Mouse (Mus musculus): ENCODE measurements around the gene Ndufs1. TPM values are rescaled to one million over a fixed set of nuclear protein-coding genes. Genes with fewer than 3 reads are reported as not detected.

Ndufs1 gene
- polyA plus RNA-seq, 1 experiment from 2014 or later, result 102 TPM

- ATAC-seq, result no peak
- DNase-seq, result no peak
- 3% methylated on average over 4 of the region's 4 CpGs for WGBS (ENCODE audit: insufficient replicate concordance)
- Histone ChIP-seq H3K27me3 (ENCODE audit: insufficient read depth, low read length) (no peaks in the 10 kb centered on the region), H3K9me3 (ENCODE audit: low read length) (no peaks in the 10 kb centered on the region), H3K4me1 (ENCODE audit: insufficient read depth) (peaks cover 21% of the 10 kb centered on the region), H3K4me2 (ENCODE audit: low read depth, low read length) (peak overlapping the region; percentile 86), H3K4me3 (ENCODE audit: low read depth, low read length) (peak overlapping the region; percentile 93), H3K9ac (replicated peaks) (peak overlapping the region; percentile 100), H3K27ac (ENCODE audit: low read depth) (peak overlapping the region; percentile 100), H3K36me3 (replicated peaks; ENCODE audit: insufficient read depth, low read length) (peaks cover 27% of the 10 kb centered on the region)
- TF ChIP-seq EP300 (IDR thresholded peaks at IDR 0.05; ENCODE audit: low read depth) (no peak), CTCF (IDR thresholded peaks at IDR 0.05; ENCODE audit: low read depth) (no peak)
Measured at GRCm38 (mm10) chr1:63115096-63115495, 61.5 kb downstream of the Ndufs1 start.

- Histone ChIP-seq H3K9me3 (ENCODE audit: low read length) (no peaks in the 10 kb centered on the region), H3K27me3 (ENCODE audit: insufficient read depth, low read length) (no peaks in the 10 kb centered on the region), H3K27ac (ENCODE audit: low read depth) (peak within 1 kb of the TSS; percentile 100), H3K36me3 (replicated peaks; ENCODE audit: insufficient read depth, low read length) (peaks cover 19% of the 10 kb centered on the region), H3K9ac (replicated peaks) (peak within 1 kb of the TSS; percentile 100), H3K4me2 (ENCODE audit: low read depth, low read length) (peak within 1 kb of the TSS; percentile 86), H3K4me1 (ENCODE audit: insufficient read depth) (peaks cover 23% of the 10 kb centered on the region), H3K4me3 (ENCODE audit: low read depth, low read length) (peak within 1 kb of the TSS; percentile 93)
- ATAC-seq (peak; percentile 83), DNase-seq (peak; percentile 81)
- WGBS (ENCODE audit: insufficient replicate concordance), result 1% methylated on average over 25 of the region's 42 CpGs
- peak; percentile 76 for TF ChIP-seq CTCF (IDR thresholded peaks at IDR 0.05; ENCODE audit: low read depth)
- TF ChIP-seq EP300 (IDR thresholded peaks at IDR 0.05; ENCODE audit: low read depth), result no peak
Measured at GRCm38 (mm10) chr1:63114136-63114781, 62.4 kb downstream of the Ndufs1 start, which contains the start of gene Ino80d. TSS of gene Ino80d (minus strand) at chr1:63114667.

GRCm38 (mm10) chr1:63113274-63114135 is 63.1 kb downstream of the Ndufs1 start:
- H3K36me3 ChIP-seq (replicated peaks; ENCODE audit: insufficient read depth, low read length), result peaks cover 12% of the 10 kb centered on the region
- peak overlapping the region; percentile 100 for H3K9ac ChIP-seq (replicated peaks)
- DNase-seq (peak; percentile 80), ATAC-seq (peak; percentile 72)
- H3K4me2 ChIP-seq (ENCODE audit: low read depth, low read length), result peak overlapping the region; percentile 86
- TF ChIP-seq EP300 (IDR thresholded peaks at IDR 0.05; ENCODE audit: low read depth) (no peak), CTCF (IDR thresholded peaks at IDR 0.05; ENCODE audit: low read depth) (no peak)
- H3K27ac ChIP-seq (ENCODE audit: low read depth), result peak overlapping the region; percentile 100
- H3K4me1 ChIP-seq (ENCODE audit: insufficient read depth), result peaks cover 23% of the 10 kb centered on the region
- peak overlapping the region; percentile 93 for H3K4me3 ChIP-seq (ENCODE audit: low read depth, low read length)
- no peaks in the 10 kb centered on the region for H3K27me3 ChIP-seq (ENCODE audit: insufficient read depth, low read length)
- WGBS (ENCODE audit: insufficient replicate concordance), result under 1% methylated on average over 55 of the region's 92 CpGs
- H3K9me3 ChIP-seq (ENCODE audit: low read length), result no peaks in the 10 kb centered on the region

- H3K4me3 ChIP-seq (ENCODE audit: low read depth, low read length), result peak overlapping the region; percentile 93
- no peaks in the 10 kb centered on the region for H3K9me3 ChIP-seq (ENCODE audit: low read length)
- peaks cover 7% of the 10 kb centered on the region; the same call in 1 of the 2 replicates for H3K36me3 ChIP-seq (replicated peaks; ENCODE audit: insufficient read depth, low read length)
- 0% methylated on average over 11 of the region's 11 CpGs for WGBS (ENCODE audit: insufficient replicate concordance)
- H3K4me1 ChIP-seq (ENCODE audit: insufficient read depth), result peaks cover 24% of the 10 kb centered on the region
- no peaks in the 10 kb centered on the region for H3K27me3 ChIP-seq (ENCODE audit: insufficient read depth, low read length)
- peak overlapping the region; percentile 100 for H3K9ac ChIP-seq (replicated peaks)
- TF ChIP-seq EP300 (IDR thresholded peaks at IDR 0.05; ENCODE audit: low read depth) (no peak), CTCF (IDR thresholded peaks at IDR 0.05; ENCODE audit: low read depth) (no peak)
- H3K4me2 ChIP-seq (ENCODE audit: low read depth, low read length), result peak overlapping the region; percentile 86
- ATAC-seq (0 out of 2 replicates have a peak, but pooled peaks have one; percentile 1), DNase-seq (peak; percentile 56)
- peak overlapping the region; percentile 100 for H3K27ac ChIP-seq (ENCODE audit: low read depth)
Measured at GRCm38 (mm10) chr1:63112865-63113261, 63.8 kb downstream of the Ndufs1 start.

- peak overlapping the region; percentile 100 for H3K27ac ChIP-seq (ENCODE audit: low read depth)
- 38% methylated on average over 8 of the region's 8 CpGs for WGBS (ENCODE audit: insufficient replicate concordance)
- H3K4me1 ChIP-seq (ENCODE audit: insufficient read depth), result peaks cover 28% of the 10 kb centered on the region
- H3K4me3 ChIP-seq (ENCODE audit: low read depth, low read length), result peak overlapping the region; percentile 93
- peak overlapping the region; percentile 86 for H3K4me2 ChIP-seq (ENCODE audit: low read depth, low read length)
- H3K9me3 ChIP-seq (ENCODE audit: low read length), result no peaks in the 10 kb centered on the region
- ATAC-seq (no peak), DNase-seq (no peak)
- H3K36me3 ChIP-seq (replicated peaks; ENCODE audit: insufficient read depth, low read length), result peaks cover 7% of the 10 kb centered on the region; the same call in 1 of the 2 replicates
- H3K9ac ChIP-seq (replicated peaks), result peak overlapping the region; percentile 100
- TF ChIP-seq CTCF (IDR thresholded peaks at IDR 0.05; ENCODE audit: low read depth) (no peak), EP300 (IDR thresholded peaks at IDR 0.05; ENCODE audit: low read depth) (no peak)
- H3K27me3 ChIP-seq (ENCODE audit: insufficient read depth, low read length), result no peaks in the 10 kb centered on the region
Measured at GRCm38 (mm10) chr1:63112151-63112864, 64.3 kb downstream of the Ndufs1 start.
